Mouse (Mus musculus) liver, adult (tissue): ENCODE measurements around the gene Eml5.
A peak's percentile ranks its signal among the peaks of the same experiment; 100 is the strongest.

Experiments
- GATA4 ChIP-seq: IDR thresholded peaks from 2 replicates; pipeline ENCODE4 v1.6.1; 2014; ENCODE audit warnings: mild to moderate bottlenecking, low read length; ENCODE audit not compliant: insufficient replicate concordance

Eml5 gene

GRCm38 (mm10) chr12:98863436-98863835 lies 37.8 kb downstream of the Eml5 start:
- TF ChIP-seq GATA4: no peak

- TF ChIP-seq GATA4: 0 out of 2 replicates have a peak, but pooled peaks have one; percentile 13
Observed at GRCm38 (mm10) chr12:98860316-98860715, 41.0 kb downstream of the Eml5 start.

- TF ChIP-seq GATA4: no peak
Observed at GRCm38 (mm10) chr12:98850767-98851166, 50.5 kb downstream of the Eml5 start.

GRCm38 (mm10) chr12:98844774-98845173 lies 56.5 kb downstream of the Eml5 start:
- no peak for TF ChIP-seq GATA4

GRCm38 (mm10) chr12:98840135-98840534 lies 61.1 kb downstream of the Eml5 start:
- TF ChIP-seq GATA4: no peak

GRCm38 (mm10) chr12:98837940-98838339 lies 63.3 kb downstream of the Eml5 start:
- no peak for TF ChIP-seq GATA4

GRCm38 (mm10) chr12:98835466-98835865 lies 65.8 kb downstream of the Eml5 start:
- TF ChIP-seq GATA4: no peak

GRCm38 (mm10) chr12:98834879-98835278 lies 66.4 kb downstream of the Eml5 start:
- TF ChIP-seq GATA4: no peak

- no peak for TF ChIP-seq GATA4
Observed at GRCm38 (mm10) chr12:98833901-98834300, 67.4 kb downstream of the Eml5 start.

- TF ChIP-seq GATA4: no peak
Observed at GRCm38 (mm10) chr12:98832929-98833598, 68.2 kb downstream of the Eml5 start.

- no peak for TF ChIP-seq GATA4
Observed at GRCm38 (mm10) chr12:98831122-98831521, 70.2 kb downstream of the Eml5 start.

- TF ChIP-seq GATA4: no peak
Observed at GRCm38 (mm10) chr12:98820781-98821180, 80.5 kb downstream of the Eml5 start.

- no peak for TF ChIP-seq GATA4
Observed at GRCm38 (mm10) chr12:98804078-98804748, 97.1 kb downstream of the Eml5 start.

- no peak for TF ChIP-seq GATA4
Observed at GRCm38 (mm10) chr12:98802245-98802644, 99.0 kb downstream of the Eml5 start.

GRCm38 (mm10) chr12:98800334-98800733 lies 101.0 kb downstream of the Eml5 start:
- no peak for TF ChIP-seq GATA4

GRCm38 (mm10) chr12:98795731-98796318 lies 105.5 kb downstream of the Eml5 start:
- no peak for TF ChIP-seq GATA4
